Mouse (Mus musculus) bone marrow, adult 2 months (tissue): ENCODE results near the gene Nt5e. TPM values are rescaled to one million over a fixed set of nuclear protein-coding genes. Genes with fewer than 3 reads are reported as not detected.
"Not testable (repeated sequence)": the region's sequence is repeated elsewhere in the genome, so short reads cannot be mapped to it uniquely, and the experiment has no call there.

ENCODE experiments used
- H3K27ac ChIP-seq: fragments of 200-500 bp; 2 replicates; pipeline ENCODE4 v1.5.1; 2012; ENCODE audit warnings: low read depth, mild to moderate bottlenecking, control low read depth, inconsistent platforms, low read length; ENCODE audit not compliant: control insufficient read depth, poor library complexity, insufficient read depth
- H3K4me1 ChIP-seq: fragments of 200-500 bp; 2 replicates; pipeline ENCODE4 v1.6.1; 2011; ENCODE audit warnings: low read length; ENCODE audit not compliant: control insufficient read depth, insufficient read depth
- H3K4me3 ChIP-seq: fragments of 200-500 bp; replicated peaks from 2 replicates; pipeline ENCODE3; 2011; ENCODE audit warnings: mild to moderate bottlenecking, low read depth, low read length, control low read depth; ENCODE audit not compliant: control insufficient read depth
- CTCF ChIP-seq: fragments of 200-500 bp; IDR thresholded peaks from 2 replicates; pipeline ENCODE4 v1.5.1; 2011; ENCODE audit warnings: low read length, control low read depth; ENCODE audit not compliant: control insufficient read depth, insufficient read depth
- POLR2A ChIP-seq: fragments of 200-500 bp; IDR thresholded peaks from 2 replicates; pipeline ENCODE4 v1.6.1; 2011; ENCODE audit warnings: low read depth, mild to moderate bottlenecking, control low read depth, low read length, borderline replicate concordance; ENCODE audit not compliant: control insufficient read depth
- WGBS: fragments of 180-500 bp; shearing (Covaris S2); methylation state at CpG from one replicate; pipeline ENCODE4 v1.1.7; 2018; 5-methylcytosine and 5-hydroxymethylcytosine counted together
- polyA plus RNA-seq: library from polyadenylated mRNA; stranded (reverse); fragments of >200 nt; gene quantifications from 2 replicates; pipeline ENCODE4 v1.2.4, GENCODE M21; 2011; ENCODE audit warnings: low replicate concordance; ENCODE audit not compliant: missing spikeins, insufficient read depth, insufficient read length

Nt5e gene
- polyA plus RNA-seq, result 1.8 TPM in 1 of 2 replicates, not detected in the other

DNA sequence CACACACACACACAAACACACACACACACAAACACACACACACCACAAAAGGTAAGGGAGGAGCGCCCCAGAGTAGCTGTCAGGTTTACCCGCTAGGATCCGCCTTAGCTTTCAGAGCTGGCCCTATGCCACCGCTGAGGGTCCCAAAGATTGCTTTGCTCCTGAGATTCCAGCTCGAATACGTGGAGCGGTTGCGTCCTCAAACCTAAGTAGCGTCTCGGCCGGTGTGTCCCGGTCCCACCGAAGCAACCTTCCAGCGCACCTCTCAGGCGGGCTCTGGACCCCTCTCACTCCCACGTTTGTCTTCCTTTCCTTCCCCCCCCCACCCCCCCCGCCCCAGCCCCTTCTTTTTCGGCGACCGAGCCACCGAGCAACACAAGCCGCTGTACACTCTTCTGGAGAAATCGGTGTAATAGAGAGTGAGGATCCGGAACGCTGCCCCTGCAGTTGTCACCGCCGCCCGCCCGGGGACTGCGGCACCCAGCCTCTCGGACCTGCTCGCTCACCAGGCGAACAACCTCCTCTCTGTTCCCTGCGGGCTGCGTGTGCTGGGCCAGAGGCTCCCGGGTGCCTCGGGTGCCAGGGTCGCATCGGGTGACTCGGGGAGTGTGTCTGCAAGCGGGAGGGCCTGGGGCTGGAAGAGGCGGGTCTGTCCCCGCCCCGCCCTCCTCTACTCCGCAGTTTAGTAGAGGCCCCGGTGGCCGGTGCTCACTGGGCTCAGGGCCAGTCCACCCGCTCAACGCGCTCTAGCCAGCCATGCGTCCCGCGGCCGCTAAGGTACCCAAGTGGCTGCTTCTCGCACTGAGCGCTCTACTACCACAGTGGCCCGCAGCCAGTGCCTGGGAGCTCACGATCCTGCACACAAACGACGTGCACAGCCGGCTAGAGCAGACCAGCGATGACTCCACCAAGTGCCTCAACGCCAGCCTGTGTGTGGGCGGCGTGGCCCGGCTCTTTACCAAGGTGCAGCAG, at the start of gene Nt5e:
TSS of gene Nt5e (plus strand) at position 268 of the 972 bp plus-strand sequence.
- peak within 1 kb of the TSS; percentile 58 for H3K27ac ChIP-seq
- WGBS, result 1% methylated on average over 66 of the region's 66 CpGs

DNA sequence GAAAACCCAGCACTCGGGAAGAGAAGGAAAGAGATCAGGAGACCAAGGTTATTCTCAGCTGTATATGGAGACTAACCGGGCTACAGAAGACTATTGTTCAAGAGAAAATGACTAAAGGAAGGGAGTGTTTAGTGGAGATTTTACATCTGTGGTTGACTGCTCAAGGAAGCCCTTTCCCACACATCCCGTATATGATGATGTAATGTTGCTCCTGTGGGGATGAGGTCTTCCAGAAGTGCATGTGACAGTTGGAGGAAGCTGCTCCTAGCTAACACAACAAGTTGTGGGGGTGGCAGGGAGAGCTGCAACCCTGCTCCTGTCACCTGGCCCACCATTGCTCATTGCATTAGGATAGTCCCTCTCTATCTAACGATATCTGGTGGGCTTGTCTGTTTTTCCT, 49.4 kb upstream of the Nt5e start:
- Histone ChIP-seq H3K27ac (no peak overlapping the region), H3K4me3 (no peak overlapping the region), H3K4me1 (peaks cover 2% of the 10 kb centered on the region; the same call in 1 of the 2 replicates)
- no peak for TF ChIP-seq CTCF
- TF ChIP-seq POLR2A, result no peak
- 37% methylated on average over 4 of the region's 4 CpGs for WGBS

More for the DNA sequence above, at the start of gene Nt5e:
- TF ChIP-seq POLR2A (0 out of 2 replicates have a peak, but pooled peaks have one; percentile 14), CTCF (no peak)
- Histone ChIP-seq H3K4me1 (no peaks in the 10 kb centered on the region; the same call in 1 of the 2 replicates), H3K4me3 (peak within 1 kb of the TSS; percentile 66)

DNA sequence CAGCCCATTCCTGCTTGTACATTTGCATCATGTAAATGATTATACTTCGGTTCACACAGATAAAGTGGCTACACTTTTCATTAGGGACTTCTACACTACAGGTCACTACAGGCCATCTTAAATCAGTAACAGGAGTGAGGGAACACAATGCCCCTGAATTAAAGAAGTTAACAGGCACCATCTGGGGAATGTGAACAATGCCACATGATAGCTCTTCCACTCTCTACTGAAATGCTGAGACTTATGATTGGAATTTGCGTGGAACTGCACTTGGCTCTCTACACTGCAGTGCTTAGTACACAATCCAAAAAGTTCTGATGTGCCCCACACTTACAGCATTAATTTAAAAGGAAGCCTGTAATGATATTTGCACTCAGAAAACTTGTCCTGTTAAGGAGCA, 47.3 kb upstream of the Nt5e start:
- TF ChIP-seq CTCF, result no peak
- TF ChIP-seq POLR2A, result no peak
- no peaks in the 10 kb centered on the region for H3K4me1 ChIP-seq
- WGBS, result 81% methylated on average over 2 of the region's 2 CpGs
- no peak overlapping the region for H3K27ac ChIP-seq
- no peak overlapping the region for H3K4me3 ChIP-seq

DNA sequence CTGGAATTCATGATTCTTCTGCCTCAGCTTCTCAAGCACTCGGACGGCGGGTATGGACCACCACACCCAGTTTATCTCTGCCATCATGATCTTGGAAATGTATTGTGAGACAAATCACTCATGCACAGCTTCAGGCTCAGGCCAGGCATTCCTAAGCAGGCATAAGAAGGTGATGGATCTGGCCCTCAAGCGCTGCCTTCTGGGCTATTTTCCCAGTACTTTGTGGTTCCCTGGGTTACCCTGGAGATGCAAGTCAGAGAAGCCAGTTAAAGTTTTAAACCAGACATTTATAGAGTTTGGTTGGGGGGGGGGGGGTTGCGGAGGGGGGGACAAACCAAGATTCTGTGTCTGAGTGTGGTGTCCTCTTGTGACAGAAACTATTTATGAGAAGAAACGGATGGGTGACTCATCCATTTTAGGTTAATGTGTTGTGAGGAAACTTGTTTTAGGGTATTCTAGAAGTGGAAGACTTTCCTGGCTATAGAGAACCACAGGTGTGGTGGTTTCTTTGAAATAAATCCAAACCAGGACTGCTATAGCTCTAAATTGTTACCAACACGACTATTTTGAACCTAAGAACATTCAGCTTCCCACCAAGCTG, 37.3 kb upstream of the Nt5e start:
- H3K4me1 ChIP-seq, result no peaks in the 10 kb centered on the region
- WGBS, result 66% methylated on average over 7 of the region's 7 CpGs
- TF ChIP-seq POLR2A, result no peak
- H3K4me3 ChIP-seq, result no peak overlapping the region
- no peak overlapping the region for H3K27ac ChIP-seq

DNA sequence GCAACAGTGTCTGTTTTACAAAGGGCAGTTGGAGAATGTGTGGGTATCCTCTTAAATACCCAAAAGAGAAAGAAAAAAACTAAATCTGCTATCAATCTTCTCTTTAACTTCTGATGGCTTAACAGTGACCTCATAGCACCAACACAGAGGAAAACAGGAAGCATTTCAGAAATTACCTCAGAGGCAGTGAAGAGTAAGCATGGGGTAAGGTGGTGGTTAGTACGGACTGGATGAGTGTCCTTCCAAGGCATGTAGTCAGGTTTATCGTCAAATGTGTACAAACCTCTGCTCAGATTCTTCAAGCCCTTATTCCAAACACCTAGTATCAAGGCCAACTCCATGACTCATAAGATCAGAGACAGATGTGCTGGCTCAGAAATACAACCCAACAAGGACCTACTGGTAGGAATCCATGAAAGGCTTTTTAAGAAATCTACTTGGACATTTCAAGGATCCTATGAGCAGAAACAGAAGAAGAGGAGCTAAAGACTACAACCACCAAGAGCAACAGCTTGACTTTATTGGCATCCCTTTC, 34.1 kb upstream of the Nt5e start:
- 41% methylated on average over 2 of the region's 2 CpGs for WGBS
- TF ChIP-seq CTCF (no peak), POLR2A (no peak)
- H3K4me3 ChIP-seq, result no peak overlapping the region
- no peak overlapping the region for H3K27ac ChIP-seq
- H3K4me1 ChIP-seq, result no peaks in the 10 kb centered on the region

DNA sequence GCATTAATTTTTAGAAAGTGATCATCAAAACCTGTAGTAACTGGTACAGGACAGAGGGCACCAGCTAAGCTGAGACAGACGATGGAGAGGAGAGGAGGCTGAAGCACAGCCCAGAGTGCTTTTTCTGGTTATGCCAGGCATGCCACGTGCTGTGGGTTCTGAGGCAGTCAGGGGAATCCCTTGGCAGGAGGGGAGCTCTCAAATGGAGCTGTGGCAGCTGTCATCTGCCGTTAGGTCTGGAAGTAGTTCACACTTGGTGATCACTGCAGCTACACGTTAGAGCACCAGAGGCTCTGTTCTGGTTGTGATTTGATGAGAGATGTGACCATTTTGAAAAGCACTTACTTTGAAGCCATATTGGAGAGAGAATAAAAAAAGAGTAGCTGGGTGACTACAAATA, 31.2 kb upstream of the Nt5e start:
- TF ChIP-seq CTCF, result no peak
- TF ChIP-seq POLR2A, result no peak
- no peak overlapping the region for H3K27ac ChIP-seq
- no peaks in the 10 kb centered on the region for H3K4me1 ChIP-seq
- H3K4me3 ChIP-seq, result no peak overlapping the region
- WGBS, result 72% methylated on average over 4 of the region's 4 CpGs

DNA sequence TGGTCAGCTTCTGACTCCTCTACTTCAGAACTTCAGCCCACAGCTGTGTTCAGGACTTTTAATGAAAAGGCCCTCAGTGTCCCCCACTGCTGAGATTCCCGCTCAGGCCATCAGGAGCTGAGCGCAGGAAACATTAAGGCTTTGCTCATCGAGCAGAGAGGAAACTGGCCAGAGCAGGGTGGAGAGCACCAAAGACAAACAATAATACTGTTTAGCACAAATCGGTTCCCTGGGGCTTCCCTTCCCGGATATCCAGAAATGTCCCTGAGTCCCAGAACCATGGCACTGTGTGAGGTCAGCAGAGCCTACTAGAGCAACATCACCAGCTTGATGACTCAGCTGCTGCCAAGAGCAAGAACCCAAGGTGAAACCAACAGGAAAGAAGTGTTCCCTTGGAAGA, 30.7 kb upstream of the Nt5e start:
- 50% methylated on average over 5 of the region's 5 CpGs for WGBS
- no peak overlapping the region for H3K4me3 ChIP-seq

DNA sequence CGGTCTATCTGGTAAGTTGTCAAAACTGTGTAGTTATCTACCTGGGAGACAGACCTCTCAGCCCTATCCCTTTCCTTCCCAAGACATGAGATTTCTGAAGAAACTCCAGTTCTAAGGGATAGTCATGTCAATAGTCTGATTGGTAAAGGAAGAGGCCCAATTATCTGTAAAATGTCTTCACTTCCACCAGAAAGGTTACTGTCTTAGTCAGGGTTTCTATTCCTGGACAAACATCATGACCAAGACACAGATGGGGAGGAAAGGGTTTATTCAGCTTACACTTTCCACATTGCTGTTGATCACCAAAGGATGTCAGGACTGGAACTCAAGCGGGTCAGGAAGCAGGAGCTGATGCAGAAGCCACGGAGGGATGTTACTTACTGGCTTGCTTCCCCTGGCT, 29.8 kb upstream of the Nt5e start:
- H3K27ac ChIP-seq, H3K4me3 ChIP-seq, H3K4me1 ChIP-seq: not testable (repeated sequence)
- WGBS, result 85% methylated on average over 3 of the region's 3 CpGs

More for the DNA sequence above, 30.7 kb upstream of the Nt5e start:
- no peak for TF ChIP-seq POLR2A
- no peak for TF ChIP-seq CTCF
- H3K27ac ChIP-seq, result no peak overlapping the region
- no peaks in the 10 kb centered on the region for H3K4me1 ChIP-seq
